Mouse (Mus musculus) spleen, postnatal 4 days (tissue): ENCODE data around the gene Itih5.

Experiments
- DNase-seq, 2 experiments: peaks; one replicate each; pipeline ENCODE4 v3.0.0; 2022; ENCODE audit warnings: low spot score in 2 of 2

Gene Itih5

GRCm38 (mm10) chr2:10260109-10260508 lies 106.7 kb downstream of the Itih5 start:
- DNase-seq: no peak

- no peak for DNase-seq
Observed at GRCm38 (mm10) chr2:10261337-10261736, 108.0 kb downstream of the Itih5 start.

DNA sequence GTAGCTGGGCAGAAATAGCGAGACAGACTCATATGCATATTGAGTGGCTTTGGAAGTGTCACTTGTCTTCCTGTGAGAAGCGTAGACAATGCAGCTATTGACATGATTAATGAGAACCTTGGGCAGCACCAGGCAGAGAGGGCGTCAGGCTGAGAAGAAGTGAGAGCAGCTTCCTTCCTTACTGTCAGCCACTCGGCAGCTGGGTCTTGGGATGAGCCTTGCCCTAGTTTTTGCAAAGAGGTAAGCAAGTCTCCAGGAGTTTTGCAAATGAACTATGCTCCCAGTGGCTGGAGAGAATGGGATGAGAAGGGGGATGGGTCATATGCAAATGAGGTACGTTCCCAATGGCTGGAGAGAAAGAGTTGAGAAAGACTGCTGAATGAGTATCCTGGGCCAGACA lies 109.4 kb downstream of the Itih5 start:
- DNase-seq: no peak

GRCm38 (mm10) chr2:10263909-10264489 lies 110.6 kb downstream of the Itih5 start:
- no peak for DNase-seq

DNA sequence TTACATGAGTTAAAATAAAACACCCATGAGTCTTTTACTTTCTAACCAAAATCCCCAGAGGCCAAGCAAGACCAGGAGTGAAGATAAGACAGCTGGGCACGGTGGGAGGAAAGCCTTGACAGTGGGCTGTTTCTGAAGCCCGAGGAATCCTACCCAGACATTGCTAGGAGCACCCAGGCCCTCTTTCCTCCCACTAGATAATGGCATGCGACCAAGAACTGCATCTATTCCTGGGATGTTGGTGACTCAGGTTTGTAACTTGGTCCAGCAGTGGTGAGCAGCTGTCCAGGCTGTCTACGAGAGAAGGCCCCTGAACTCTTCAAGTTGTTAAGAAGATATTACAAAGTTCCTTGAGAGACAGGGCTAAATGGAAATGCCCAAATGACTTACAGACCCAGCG lies 112.5 kb downstream of the Itih5 start:
- DNase-seq: no peak

GRCm38 (mm10) chr2:10272604-10273115 lies 119.3 kb downstream of the Itih5 start:
- no peak for DNase-seq

DNA sequence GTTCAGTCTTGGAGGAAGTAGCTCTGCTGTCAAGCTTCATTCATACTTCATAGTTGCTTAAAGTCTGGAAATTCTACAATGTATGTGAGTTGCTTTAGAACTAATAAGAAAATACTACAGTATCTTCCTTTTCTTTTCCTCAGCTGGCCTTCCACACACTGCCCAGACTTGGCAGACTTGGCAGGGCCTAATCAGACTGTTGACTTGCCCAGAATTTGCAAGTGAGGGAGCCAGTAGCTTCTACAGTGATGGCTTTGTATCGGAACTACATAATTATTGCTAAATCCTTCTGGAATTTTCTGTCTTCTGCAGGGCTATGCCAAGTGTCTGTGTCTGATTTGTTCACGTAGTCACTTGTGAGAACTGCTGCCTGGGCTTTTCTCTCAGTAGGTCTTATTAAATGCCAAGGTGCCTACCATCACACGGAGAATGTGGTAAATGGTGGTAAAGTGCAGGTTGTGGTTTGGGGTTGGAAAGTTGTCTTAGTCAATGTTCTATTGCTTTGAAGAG lies 120.2 kb downstream of the Itih5 start:
- no peak for DNase-seq

DNA sequence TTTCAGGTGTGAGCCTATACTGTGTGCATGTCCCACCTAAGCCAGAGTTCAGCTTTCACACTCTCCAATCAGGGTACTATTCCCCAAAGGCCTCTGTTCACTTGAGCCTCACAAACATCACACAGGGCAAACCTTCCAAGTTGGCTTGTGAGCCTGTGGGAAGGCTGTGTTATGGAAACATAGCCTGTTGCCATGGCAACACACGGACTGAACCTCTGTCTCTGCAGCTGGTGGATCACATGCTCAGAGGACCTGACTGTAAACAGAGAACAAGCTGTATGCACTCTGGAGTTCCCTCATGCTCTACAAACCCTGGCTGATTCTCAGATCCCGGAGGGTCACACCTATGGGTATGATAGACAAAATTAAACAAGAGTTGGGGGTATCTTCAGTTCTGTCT lies 122.8 kb downstream of the Itih5 start:
- no peak for DNase-seq

DNA sequence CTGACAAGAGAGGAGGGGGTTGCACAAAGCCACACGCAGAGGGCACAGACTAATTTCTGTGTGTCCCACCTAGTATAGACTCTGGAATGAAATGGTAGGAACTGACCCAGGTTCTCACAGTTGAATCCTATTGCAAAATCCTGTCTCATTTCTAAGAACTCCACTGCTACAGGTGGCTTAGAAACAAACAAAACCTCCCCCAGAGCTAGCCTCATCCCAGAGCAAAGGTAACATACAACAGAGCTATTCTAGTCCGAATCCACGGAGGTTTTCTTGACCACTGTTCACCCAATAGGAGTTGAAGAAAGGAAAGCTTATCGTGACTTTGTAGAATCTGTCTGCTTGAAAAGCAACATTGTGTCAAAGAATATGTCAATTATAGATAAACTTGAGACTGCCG lies 130.3 kb downstream of the Itih5 start:
- no peak for DNase-seq

DNA sequence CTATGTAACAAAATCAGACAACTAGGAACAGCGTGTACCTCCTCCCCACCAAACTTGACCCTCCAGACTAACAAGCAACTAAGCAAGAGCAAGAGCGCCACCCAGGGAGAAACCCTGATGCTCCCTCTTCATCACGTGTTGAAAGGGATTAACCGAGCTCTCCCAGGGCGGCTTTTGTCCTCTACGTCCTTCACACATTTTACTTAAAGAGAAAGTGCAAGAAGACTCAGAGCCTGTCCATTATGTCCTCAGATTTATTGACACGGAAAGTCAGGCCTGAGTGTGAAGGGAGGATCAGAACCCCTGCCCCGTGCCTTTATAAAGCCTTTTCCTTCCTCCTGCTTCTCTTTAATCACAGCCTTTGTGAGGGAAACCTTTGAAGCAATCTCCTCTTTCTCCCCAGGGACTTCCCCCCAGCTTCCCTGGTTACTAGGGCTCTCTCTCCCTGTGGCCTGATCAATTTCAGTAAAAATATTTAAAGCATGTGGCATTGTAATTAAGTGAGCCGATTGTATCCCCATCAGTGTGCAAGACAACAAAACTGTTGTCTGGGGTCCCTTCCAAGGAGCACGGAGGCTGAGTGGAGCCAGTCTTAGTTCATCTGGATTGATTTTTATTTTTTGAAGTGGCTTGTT lies 131.4 kb downstream of the Itih5 start:
- no peak for DNase-seq

DNA sequence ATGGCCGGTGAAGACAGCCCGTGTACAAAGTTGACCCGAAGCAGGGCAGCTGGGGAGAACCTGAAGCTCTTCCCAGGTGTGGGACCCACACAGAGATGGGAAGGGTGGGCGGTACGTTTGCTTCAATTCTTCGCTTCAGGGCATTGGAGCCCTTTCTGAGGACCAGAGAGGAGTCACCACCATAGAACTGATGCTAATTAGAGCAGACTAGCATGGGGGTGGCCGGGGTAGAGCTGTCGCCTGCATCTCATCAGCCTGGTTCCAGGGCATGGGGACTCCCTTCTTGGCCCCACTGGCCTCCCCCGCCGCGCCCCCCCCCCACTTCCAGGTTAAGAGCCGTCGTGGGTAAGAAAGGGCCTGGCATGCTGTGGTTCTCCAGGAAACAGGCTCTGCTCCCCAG lies 132.6 kb downstream of the Itih5 start:
- no peak for DNase-seq

GRCm38 (mm10) chr2:10288142-10288831 lies 134.9 kb downstream of the Itih5 start:
- peak; percentile 53 to 75 for DNase-seq

DNA sequence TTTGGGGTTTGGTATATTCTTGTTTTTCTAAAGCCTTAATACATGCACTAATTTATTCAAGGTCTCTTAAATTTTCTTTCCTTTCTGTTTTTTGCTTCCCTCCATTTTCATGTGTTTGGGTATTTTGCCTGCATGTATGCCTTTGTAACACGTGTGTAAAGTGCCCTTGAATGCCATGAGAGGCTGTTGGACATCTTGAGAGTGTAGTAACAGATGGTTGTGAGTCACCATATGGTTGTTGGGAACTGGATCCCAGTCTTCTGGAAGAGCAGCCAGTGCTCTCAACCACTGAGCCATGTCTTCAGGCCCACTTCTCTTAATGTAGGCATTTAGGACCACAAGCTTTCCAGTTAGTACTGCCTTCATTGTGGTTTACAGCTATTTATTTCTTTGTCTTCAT lies 135.5 kb downstream of the Itih5 start:
- DNase-seq: no peak

GRCm38 (mm10) chr2:10290115-10290514 lies 136.7 kb downstream of the Itih5 start:
- no peak for DNase-seq

GRCm38 (mm10) chr2:10293556-10294206 lies 140.3 kb downstream of the Itih5 start:
- no peak for DNase-seq

GRCm38 (mm10) chr2:10295908-10296307 lies 142.5 kb downstream of the Itih5 start:
- no peak for DNase-seq

DNA sequence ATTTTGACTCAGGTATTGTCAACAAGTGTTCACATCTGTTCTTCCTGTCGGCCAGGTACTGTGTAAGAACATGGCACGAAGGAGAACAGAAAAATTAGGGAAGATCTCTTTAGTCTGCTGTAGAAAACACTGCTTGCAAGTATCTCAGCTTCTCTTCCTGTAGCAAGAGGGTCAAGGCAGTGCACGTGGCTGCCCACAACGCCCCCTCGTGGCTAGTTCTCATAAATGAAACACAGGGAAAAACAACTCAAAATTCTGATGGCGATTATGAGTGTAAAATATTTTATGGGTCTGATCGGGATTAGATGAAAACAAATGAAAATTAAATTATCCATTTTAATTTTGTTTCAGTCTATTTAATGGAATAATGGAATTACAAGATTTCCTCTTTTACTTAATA lies 146.9 kb downstream of the Itih5 start:
- peak; percentile 20 to 69 for DNase-seq

DNA sequence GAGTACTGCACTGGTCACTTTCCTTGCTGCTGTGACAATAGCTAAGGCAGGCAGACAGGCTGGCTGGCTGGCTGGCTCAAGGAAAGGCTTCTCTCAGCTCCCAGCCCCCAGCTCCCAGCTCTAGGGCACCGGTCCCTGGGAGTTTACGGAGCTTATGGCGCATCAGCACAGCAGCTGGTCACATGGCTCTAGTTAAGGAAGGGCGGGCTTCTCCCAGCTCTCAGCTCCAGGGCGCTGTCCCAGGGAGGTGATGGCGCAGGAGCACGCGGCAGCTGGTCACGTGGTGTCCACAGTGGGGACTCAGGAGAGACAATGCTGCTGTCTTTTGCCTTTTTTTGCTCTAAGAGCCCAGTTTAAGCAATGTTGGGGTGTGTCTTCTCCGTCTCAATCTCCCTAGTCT lies 147.4 kb downstream of the Itih5 start:
- peak; percentile 46 to 69 for DNase-seq

GRCm38 (mm10) chr2:10301391-10301790 lies 148.0 kb downstream of the Itih5 start:
- DNase-seq: no peak

GRCm38 (mm10) chr2:10301997-10302396 lies 148.6 kb downstream of the Itih5 start:
- peak in 1 of 2 experiments; percentile 53 for DNase-seq

DNA sequence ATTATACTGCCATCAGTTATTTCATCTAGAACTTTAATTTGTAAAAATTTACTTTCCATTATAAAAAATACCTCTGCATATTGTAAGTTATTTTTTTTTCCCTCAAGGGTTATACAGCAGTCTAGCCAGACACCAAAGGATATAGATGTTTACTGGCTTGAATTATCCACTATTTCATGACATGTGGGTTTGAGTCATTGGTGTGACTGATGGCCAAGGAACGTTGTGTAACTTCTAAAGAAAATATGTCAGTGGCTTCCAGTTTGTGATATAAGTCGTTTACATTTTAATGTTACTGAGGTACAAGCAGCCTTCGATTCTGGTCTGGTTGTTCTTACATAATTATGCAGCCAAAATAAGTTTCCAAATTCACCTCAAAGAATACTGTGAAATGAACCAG lies 151.5 kb downstream of the Itih5 start:
- DNase-seq: no peak
